Mouse (Mus musculus) E14TG2a.4 (cell line): Measurements from ENCODE around the gene Gm14151.

Source experiments
- CTCF ChIP-seq: conservative IDR thresholded peaks from 2 replicates; pipeline ENCODE4 v1.5.1; 2014; ENCODE audit warnings: low read length
- POU5F1 ChIP-seq: IDR thresholded peaks from 2 replicates; pipeline ENCODE4 v1.6.1; 2014; ENCODE audit warnings: low read length, borderline replicate concordance

GRCm38 (mm10) chr2:151039232-151039695 lies 52.9 kb downstream of the Gm14151 start, which contains the start of the genes Ninl and Nanp:
- TF ChIP-seq CTCF, result no peak
- TF ChIP-seq POU5F1, result no peak
